Mouse (Mus musculus) kidney, embryonic 15.5 days (tissue): ENCODE results near the gene Etl4. TPM values are rescaled to one million over a fixed set of nuclear protein-coding genes. Genes with fewer than 3 reads are reported as not detected.

Experiments
- ATAC-seq: fragments of 200-750 bp; cut with Nextera tagmentation; replicated peaks from 2 replicates; pipeline ENCODE4 v1.8.0; 2017; ENCODE audit warnings: moderate TSS enrichment; ENCODE audit not compliant: low FRiP score
- H3K27ac ChIP-seq: fragments of 300-500 bp; sonication (generic); 2 replicates; pipeline ENCODE4 v1.5.1; 2015; ENCODE audit warnings: mild to moderate bottlenecking, inconsistent platforms
- H3K27me3 ChIP-seq: fragments of 300-500 bp; sonication (generic); 2 replicates; pipeline ENCODE4 v1.6.1; 2015; ENCODE audit warnings: inconsistent platforms
- H3K36me3 ChIP-seq: fragments of 300-500 bp; sonication (generic); 2 replicates; pipeline ENCODE4 v1.6.1; 2015; ENCODE audit warnings: inconsistent platforms
- H3K4me1 ChIP-seq: fragments of 300-500 bp; sonication (generic); 2 replicates; pipeline ENCODE4 v1.6.1; 2015; ENCODE audit warnings: inconsistent platforms
- H3K4me2 ChIP-seq: fragments of 300-500 bp; sonication (generic); 2 replicates; pipeline ENCODE4 v1.6.1; 2015; ENCODE audit warnings: moderate library complexity, mild to moderate bottlenecking, inconsistent platforms
- H3K4me3 ChIP-seq: fragments of 300-500 bp; sonication (generic); replicated peaks from 2 replicates; pipeline ENCODE4 v1.5.1; 2015; ENCODE audit warnings: mild to moderate bottlenecking, inconsistent platforms
- H3K9ac ChIP-seq: fragments of 300-500 bp; sonication (generic); 2 replicates; pipeline ENCODE4 v1.6.1; 2015; ENCODE audit warnings: mild to moderate bottlenecking, inconsistent platforms
- H3K9me3 ChIP-seq: fragments of 300-500 bp; sonication (generic); replicated peaks from 2 replicates; pipeline ENCODE4 v1.6.1; 2016; ENCODE audit warnings: inconsistent platforms
- WGBS: fragments of 180-500 bp; shearing (Covaris S2); methylation state at CpG from one replicate; pipeline ENCODE4 v1.1.7; 2015; ENCODE audit warnings: mixed read lengths; 5-methylcytosine and 5-hydroxymethylcytosine counted together
- polyA plus RNA-seq: library from polyadenylated mRNA; unstranded; fragments of >200 nt; fragmentation: Nextera tagmentation; extraction: Ambion mirVana; gene quantifications from 2 replicates; pipeline ENCODE4 v1.2.1, GENCODE M21; 2015

Gene Etl4
- polyA plus RNA-seq, 1 experiment from 2014 or later: 63.2 TPM

GRCm38 (mm10) chr2:20517853-20518252, 608.3 kb downstream of the Etl4 start:
- H3K4me3 ChIP-seq: no peak overlapping the region
- H3K9ac ChIP-seq: no peak overlapping the region
- no peak overlapping the region for H3K4me2 ChIP-seq
- peak overlapping the region; percentile 94; the same call in 1 of the 2 replicates for H3K27ac ChIP-seq
- H3K27me3 ChIP-seq: no peaks in the 10 kb centered on the region
- H3K4me1 ChIP-seq: peaks cover 27% of the 10 kb centered on the region
- 76% methylated on average over 2 of the region's 2 CpGs for WGBS
- H3K36me3 ChIP-seq: no peaks in the 10 kb centered on the region
- H3K9me3 ChIP-seq: 0 out of 2 replicates have a peak, but pooled peaks cover 3% of the 10 kb centered on the region
- ATAC-seq: no peak

- Histone ChIP-seq H3K4me3 (no peak overlapping the region), H3K4me1 (peaks cover 27% of the 10 kb centered on the region), H3K27ac (peak overlapping the region; percentile 94), H3K36me3 (no peaks in the 10 kb centered on the region), H3K27me3 (no peaks in the 10 kb centered on the region), H3K9me3 (0 out of 2 replicates have a peak, but pooled peaks cover 3% of the 10 kb centered on the region), H3K4me2 (no peak overlapping the region), H3K9ac (no peak overlapping the region)
- 33% methylated on average over 2 of the region's 2 CpGs for WGBS
- ATAC-seq: no peak
Measured at GRCm38 (mm10) chr2:20518506-20518905, 608.9 kb downstream of the Etl4 start.

- H3K4me1 ChIP-seq: peaks cover 32% of the 10 kb centered on the region
- H3K4me2 ChIP-seq: peak overlapping the region; percentile 65
- peak overlapping the region; percentile 74 for H3K9ac ChIP-seq
- no peaks in the 10 kb centered on the region for H3K36me3 ChIP-seq
- ATAC-seq: peak; percentile 93
- no peaks in the 10 kb centered on the region for H3K27me3 ChIP-seq
- peak overlapping the region; percentile 69 for H3K4me3 ChIP-seq
- under 1% methylated on average over 39 of the region's 39 CpGs for WGBS
- H3K27ac ChIP-seq: peak overlapping the region; percentile 94
- 0 out of 2 replicates have a peak, but pooled peaks cover 2% of the 10 kb centered on the region for H3K9me3 ChIP-seq
Measured at GRCm38 (mm10) chr2:20519447-20520098, 610.0 kb downstream of the Etl4 start.

- Histone ChIP-seq H3K9ac (peak overlapping the region; percentile 74), H3K4me1 (peaks cover 32% of the 10 kb centered on the region), H3K36me3 (no peaks in the 10 kb centered on the region), H3K27ac (peak overlapping the region; percentile 94), H3K4me2 (peak overlapping the region; percentile 65), H3K27me3 (no peaks in the 10 kb centered on the region), H3K9me3 (no peaks in the 10 kb centered on the region), H3K4me3 (peak overlapping the region; percentile 69)
- peak; percentile 52; the same call in 1 of the 2 replicates for ATAC-seq
- 0% methylated on average over 12 of the region's 12 CpGs for WGBS
Measured at GRCm38 (mm10) chr2:20520099-20520475, 610.5 kb downstream of the Etl4 start.

- ATAC-seq: peak; percentile 57
- Histone ChIP-seq H3K36me3 (no peaks in the 10 kb centered on the region), H3K9ac (peak overlapping the region; percentile 74), H3K4me1 (peaks cover 33% of the 10 kb centered on the region), H3K4me3 (peak overlapping the region; percentile 69), H3K27me3 (no peaks in the 10 kb centered on the region), H3K9me3 (no peaks in the 10 kb centered on the region), H3K27ac (peak overlapping the region; percentile 94), H3K4me2 (peak overlapping the region; percentile 65)
- WGBS: 13% methylated on average over 23 of the region's 23 CpGs
Measured at GRCm38 (mm10) chr2:20520636-20521595, 611.3 kb downstream of the Etl4 start.

GRCm38 (mm10) chr2:20521686-20522285, 612.2 kb downstream of the Etl4 start:
- H3K27me3 ChIP-seq: no peaks in the 10 kb centered on the region
- H3K4me1 ChIP-seq: peaks cover 41% of the 10 kb centered on the region
- ATAC-seq: no peak
- H3K4me3 ChIP-seq: peak overlapping the region; percentile 69
- WGBS: 50% methylated on average over 11 of the region's 11 CpGs
- peak overlapping the region; percentile 65 for H3K4me2 ChIP-seq
- H3K27ac ChIP-seq: 0 out of 2 replicates have a peak overlapping the region, but pooled peaks have one; percentile 6
- H3K9ac ChIP-seq: no peak overlapping the region
- H3K36me3 ChIP-seq: no peaks in the 10 kb centered on the region
- H3K9me3 ChIP-seq: no peaks in the 10 kb centered on the region

GRCm38 (mm10) chr2:20523636-20524035, 614.1 kb downstream of the Etl4 start:
- no peaks in the 10 kb centered on the region for H3K9me3 ChIP-seq
- no peak overlapping the region for H3K4me3 ChIP-seq
- 88% methylated on average over 3 of the region's 3 CpGs for WGBS
- no peak for ATAC-seq
- no peak overlapping the region for H3K27ac ChIP-seq
- H3K27me3 ChIP-seq: no peaks in the 10 kb centered on the region
- no peak overlapping the region for H3K4me2 ChIP-seq
- H3K36me3 ChIP-seq: peaks cover 8% of the 10 kb centered on the region; the same call in 1 of the 2 replicates
- no peak overlapping the region for H3K9ac ChIP-seq
- H3K4me1 ChIP-seq: peaks cover 49% of the 10 kb centered on the region

GRCm38 (mm10) chr2:20525879-20526593, 616.5 kb downstream of the Etl4 start:
- Histone ChIP-seq H3K4me2 (0 out of 2 replicates have a peak overlapping the region, but pooled peaks have one; percentile 1), H3K9me3 (no peaks in the 10 kb centered on the region), H3K36me3 (peaks cover 25% of the 10 kb centered on the region), H3K4me3 (no peak overlapping the region), H3K27me3 (no peaks in the 10 kb centered on the region), H3K4me1 (peaks cover 41% of the 10 kb centered on the region), H3K27ac (peak overlapping the region; percentile 74), H3K9ac (no peak overlapping the region)
- WGBS: 23% methylated on average over 4 of the region's 4 CpGs
- ATAC-seq: peak; percentile 55

GRCm38 (mm10) chr2:20526856-20527255, 617.3 kb downstream of the Etl4 start:
- ATAC-seq: no peak
- Histone ChIP-seq H3K36me3 (peaks cover 31% of the 10 kb centered on the region), H3K27ac (peak overlapping the region; percentile 74), H3K4me3 (no peak overlapping the region), H3K9ac (no peak overlapping the region), H3K9me3 (no peaks in the 10 kb centered on the region), H3K4me2 (no peak overlapping the region), H3K4me1 (peaks cover 36% of the 10 kb centered on the region), H3K27me3 (no peaks in the 10 kb centered on the region)
- WGBS: 93% methylated on average over 3 of the region's 3 CpGs

GRCm38 (mm10) chr2:20532623-20533022, 623.0 kb downstream of the Etl4 start:
- no peak overlapping the region for H3K4me2 ChIP-seq
- H3K9ac ChIP-seq: no peak overlapping the region
- WGBS: 11% methylated on average over 3 of the region's 3 CpGs
- no peak overlapping the region for H3K27ac ChIP-seq
- peaks cover 11% of the 10 kb centered on the region; the same call in 1 of the 2 replicates for H3K4me1 ChIP-seq
- H3K36me3 ChIP-seq: peaks cover 52% of the 10 kb centered on the region
- no peaks in the 10 kb centered on the region for H3K9me3 ChIP-seq
- H3K27me3 ChIP-seq: no peaks in the 10 kb centered on the region
- no peak overlapping the region for H3K4me3 ChIP-seq
- ATAC-seq: no peak

- no peaks in the 10 kb centered on the region for H3K27me3 ChIP-seq
- H3K9me3 ChIP-seq: no peaks in the 10 kb centered on the region
- H3K4me1 ChIP-seq: peaks cover 5% of the 10 kb centered on the region; the same call in 1 of the 2 replicates
- WGBS: 69% methylated on average over 6 of the region's 6 CpGs
- H3K4me3 ChIP-seq: no peak overlapping the region
- H3K9ac ChIP-seq: no peak overlapping the region
- H3K4me2 ChIP-seq: no peak overlapping the region
- peaks cover 52% of the 10 kb centered on the region for H3K36me3 ChIP-seq
- no peak overlapping the region for H3K27ac ChIP-seq
- no peak for ATAC-seq
Measured at GRCm38 (mm10) chr2:20537785-20538184, 628.2 kb downstream of the Etl4 start.
